Mouse (Mus musculus) kidney, embryonic 16.5 days (tissue): ENCODE data around the gene Arrb1. TPM values are rescaled to one million over a fixed set of nuclear protein-coding genes. Genes with fewer than 3 reads are reported as not detected.

ENCODE experiments used
- ATAC-seq: fragments of 200-750 bp; cut with Nextera tagmentation; 2 replicates; pipeline ENCODE4 v1.8.0; 2017; ENCODE audit warnings: moderate TSS enrichment; ENCODE audit not compliant: low FRiP score, low TSS enrichment
- H3K27ac ChIP-seq: fragments of 300-500 bp; sonication (generic); 2 replicates; pipeline ENCODE4 v1.5.1; 2014; ENCODE audit warnings: low read length
- H3K27me3 ChIP-seq: fragments of 300-500 bp; sonication (generic); 2 replicates; pipeline ENCODE4 v1.6.1; 2014; ENCODE audit warnings: low read length, control low read depth, mixed read lengths; ENCODE audit not compliant: insufficient read depth
- H3K36me3 ChIP-seq: fragments of 300-500 bp; sonication (generic); 2 replicates; pipeline ENCODE4 v1.6.1; 2014; ENCODE audit warnings: low read length, control low read depth, mixed read lengths; ENCODE audit not compliant: insufficient read depth
- H3K4me1 ChIP-seq: fragments of 300-500 bp; sonication (generic); 2 replicates; pipeline ENCODE4 v1.6.1; 2014; ENCODE audit warnings: low read length, control low read depth, mixed read lengths; ENCODE audit not compliant: insufficient read depth
- H3K4me2 ChIP-seq: fragments of 300-500 bp; sonication (generic); replicated peaks from 2 replicates; pipeline ENCODE4 v1.6.1; 2014; ENCODE audit warnings: low read depth, low read length
- H3K4me3 ChIP-seq: fragments of 300-500 bp; sonication (generic); 2 replicates; pipeline ENCODE4 v1.5.1; 2014; ENCODE audit warnings: mild to moderate bottlenecking, low read length
- H3K9ac ChIP-seq: fragments of 300-500 bp; sonication (generic); replicated peaks from 2 replicates; pipeline ENCODE4 v1.6.1; 2014; ENCODE audit warnings: low read length
- H3K9me3 ChIP-seq: fragments of 300-500 bp; sonication (generic); 2 replicates; pipeline ENCODE4 v1.6.1; 2016; ENCODE audit warnings: low read length, control low read depth
- WGBS: fragments of 180-500 bp; shearing (Covaris S2); extraction: QIAGEN DNeasy Blood & Tissue Kit; methylation state at CpG from one replicate; pipeline ENCODE4 v1.1.7; 2014; 5-methylcytosine and 5-hydroxymethylcytosine counted together
- polyA plus RNA-seq: library from polyadenylated mRNA; unstranded; fragments of >200 nt; fragmentation: Nextera tagmentation; extraction: Ambion mirVana; gene quantifications from 2 replicates; pipeline ENCODE4 v1.2.1, GENCODE M21; 2015

The Arrb1 gene
- polyA plus RNA-seq, 1 experiment from 2014 or later, result 11.4 TPM

GRCm38 (mm10) chr7:99606766-99607165, 71.5 kb downstream of the Arrb1 start:
- WGBS, result 67% methylated on average over 3 of the region's 3 CpGs
- no peak overlapping the region for H3K4me2 ChIP-seq
- no peak for ATAC-seq
- H3K36me3 ChIP-seq, result no peaks in the 10 kb centered on the region
- H3K4me1 ChIP-seq, result no peaks in the 10 kb centered on the region
- no peaks in the 10 kb centered on the region for H3K9me3 ChIP-seq
- H3K27me3 ChIP-seq, result no peaks in the 10 kb centered on the region
- H3K27ac ChIP-seq, result no peak overlapping the region
- no peak overlapping the region for H3K9ac ChIP-seq
- no peak overlapping the region for H3K4me3 ChIP-seq

- Histone ChIP-seq H3K4me3 (no peak overlapping the region), H3K36me3 (no peaks in the 10 kb centered on the region), H3K27me3 (no peaks in the 10 kb centered on the region), H3K9me3 (no peaks in the 10 kb centered on the region), H3K9ac (no peak overlapping the region), H3K4me1 (no peaks in the 10 kb centered on the region), H3K27ac (no peak overlapping the region), H3K4me2 (no peak overlapping the region)
- ATAC-seq, result no peak
- 25% methylated on average over 2 of the region's 2 CpGs for WGBS
Measured at GRCm38 (mm10) chr7:99607632-99608031, 72.4 kb downstream of the Arrb1 start.

- Histone ChIP-seq H3K9me3 (no peaks in the 10 kb centered on the region), H3K27ac (no peak overlapping the region), H3K27me3 (0 out of 2 replicates have a peak, but pooled peaks cover 3% of the 10 kb centered on the region), H3K4me2 (no peak overlapping the region), H3K36me3 (no peaks in the 10 kb centered on the region), H3K9ac (no peak overlapping the region), H3K4me1 (0 out of 2 replicates have a peak, but pooled peaks cover 11% of the 10 kb centered on the region), H3K4me3 (no peak overlapping the region)
- WGBS, result 79% methylated on average over 2 of the region's 2 CpGs
- ATAC-seq, result no peak
Measured at GRCm38 (mm10) chr7:99618264-99618663, 83.0 kb downstream of the Arrb1 start.

- Histone ChIP-seq H3K9me3 (no peaks in the 10 kb centered on the region), H3K4me2 (no peak overlapping the region), H3K27ac (no peak overlapping the region), H3K27me3 (0 out of 2 replicates have a peak, but pooled peaks cover 5% of the 10 kb centered on the region), H3K4me3 (no peak overlapping the region), H3K9ac (no peak overlapping the region), H3K4me1 (0 out of 2 replicates have a peak, but pooled peaks cover 11% of the 10 kb centered on the region), H3K36me3 (no peaks in the 10 kb centered on the region)
- no peak for ATAC-seq
- 11% methylated on average over 3 of the region's 3 CpGs for WGBS
Measured at GRCm38 (mm10) chr7:99618860-99619259, 83.6 kb downstream of the Arrb1 start.

GRCm38 (mm10) chr7:99625722-99626375, 90.6 kb downstream of the Arrb1 start:
- peaks cover 52% of the 10 kb centered on the region for H3K27me3 ChIP-seq
- H3K4me1 ChIP-seq, result peaks cover 25% of the 10 kb centered on the region
- H3K36me3 ChIP-seq, result no peaks in the 10 kb centered on the region
- peak; percentile 82 for ATAC-seq
- H3K4me2 ChIP-seq, result peak overlapping the region; percentile 96
- H3K27ac ChIP-seq, result no peak overlapping the region
- no peaks in the 10 kb centered on the region for H3K9me3 ChIP-seq
- peak overlapping the region; percentile 52 for H3K9ac ChIP-seq
- H3K4me3 ChIP-seq, result peak overlapping the region; percentile 56
- under 1% methylated on average over 81 of the region's 81 CpGs for WGBS

- H3K27me3 ChIP-seq, result peaks cover 52% of the 10 kb centered on the region
- H3K4me1 ChIP-seq, result peaks cover 21% of the 10 kb centered on the region
- H3K9me3 ChIP-seq, result no peaks in the 10 kb centered on the region
- no peaks in the 10 kb centered on the region for H3K36me3 ChIP-seq
- under 1% methylated on average over 69 of the region's 83 CpGs for WGBS
- H3K4me2 ChIP-seq, result peak within 1 kb of the TSS; percentile 96
- peak within 1 kb of the TSS; percentile 52 for H3K9ac ChIP-seq
- peak within 1 kb of the TSS; percentile 56 for H3K4me3 ChIP-seq
- no peak within 1 kb of the TSS for H3K27ac ChIP-seq
- ATAC-seq, result peak; percentile 49
Measured at GRCm38 (mm10) chr7:99626376-99627270, 91.4 kb downstream of the Arrb1 start, which contains the start of gene Tpbgl. Gene Tpbgl (minus strand): TSS chr7:99627103.

GRCm38 (mm10) chr7:99627366-99627765, 92.1 kb downstream of the Arrb1 start:
- H3K4me3 ChIP-seq, result no peak overlapping the region
- peaks cover 56% of the 10 kb centered on the region for H3K27me3 ChIP-seq

GRCm38 (mm10) chr7:99632286-99632685, 97.0 kb downstream of the Arrb1 start:
- Histone ChIP-seq H3K4me2 (no peak overlapping the region), H3K27me3 (peaks cover 19% of the 10 kb centered on the region), H3K27ac (no peak overlapping the region), H3K9ac (no peak overlapping the region), H3K9me3 (no peaks in the 10 kb centered on the region), H3K4me3 (no peak overlapping the region), H3K36me3 (no peaks in the 10 kb centered on the region), H3K4me1 (0 out of 2 replicates have a peak, but pooled peaks cover under 1% of the 10 kb centered on the region)
- WGBS, result 10% methylated on average over 6 of the region's 6 CpGs
- no peak for ATAC-seq

More at GRCm38 (mm10) chr7:99627366-99627765, 92.1 kb downstream of the Arrb1 start:
- ATAC-seq, result no peak
- Histone ChIP-seq H3K27ac (no peak overlapping the region), H3K4me1 (peaks cover 15% of the 10 kb centered on the region), H3K36me3 (no peaks in the 10 kb centered on the region), H3K9ac (no peak overlapping the region), H3K4me2 (peak overlapping the region; percentile 96), H3K9me3 (no peaks in the 10 kb centered on the region)
- 10% methylated on average over 7 of the region's 7 CpGs for whole genome bisulfite sequencing

- 0 out of 2 replicates have a peak, but pooled peaks cover 5% of the 10 kb centered on the region for H3K27me3 ChIP-seq
- no peak overlapping the region for H3K9ac ChIP-seq
- H3K27ac ChIP-seq, result no peak overlapping the region
- no peak for ATAC-seq
- 75% methylated on average over 8 of the region's 8 CpGs for WGBS
- no peak overlapping the region for H3K4me2 ChIP-seq
- H3K36me3 ChIP-seq, result no peaks in the 10 kb centered on the region
- no peak overlapping the region for H3K4me3 ChIP-seq
- no peaks in the 10 kb centered on the region for H3K4me1 ChIP-seq
- no peaks in the 10 kb centered on the region for H3K9me3 ChIP-seq
Measured at GRCm38 (mm10) chr7:99633966-99634665, 98.8 kb downstream of the Arrb1 start.
